Mouse (Mus musculus) stomach, embryonic 15.5 days (tissue): ENCODE results near the gene Gpr84. TPM values are rescaled to one million over a fixed set of nuclear protein-coding genes. Genes with fewer than 3 reads are reported as not detected.
A peak's percentile ranks its signal among the peaks of the same experiment; 100 is the strongest.

Experiments
- ATAC-seq: fragments of 200-750 bp; cut with Nextera tagmentation; 2 replicates; pipeline ENCODE4 v1.8.0; 2017; ENCODE audit warnings: low read depth, moderate number of reproducible peaks, moderate TSS enrichment; ENCODE audit not compliant: insufficient read depth, low FRiP score
- H3K27ac ChIP-seq: fragments of 300-500 bp; sonication (generic); 2 replicates; pipeline ENCODE4 v1.5.1; 2015; ENCODE audit warnings: mild to moderate bottlenecking, inconsistent platforms
- H3K27me3 ChIP-seq: fragments of 300-500 bp; sonication (generic); replicated peaks from 2 replicates; pipeline ENCODE4 v1.6.1; 2015; ENCODE audit warnings: inconsistent platforms
- H3K36me3 ChIP-seq: fragments of 300-500 bp; sonication (generic); 2 replicates; pipeline ENCODE4 v1.6.1; 2015; ENCODE audit warnings: inconsistent platforms
- H3K4me1 ChIP-seq: fragments of 300-500 bp; sonication (generic); 2 replicates; pipeline ENCODE4 v1.6.1; 2015; ENCODE audit warnings: inconsistent platforms
- H3K4me2 ChIP-seq: fragments of 300-500 bp; sonication (generic); 2 replicates; pipeline ENCODE4 v1.6.1; 2015; ENCODE audit warnings: mild to moderate bottlenecking, inconsistent platforms
- H3K4me3 ChIP-seq: fragments of 300-500 bp; sonication (generic); replicated peaks from 2 replicates; pipeline ENCODE4 v1.5.1; 2015; ENCODE audit warnings: inconsistent platforms
- H3K9ac ChIP-seq: fragments of 300-500 bp; sonication (generic); 2 replicates; pipeline ENCODE4 v1.6.1; 2015; ENCODE audit warnings: inconsistent platforms
- H3K9me3 ChIP-seq: fragments of 300-500 bp; sonication (generic); 2 replicates; pipeline ENCODE4 v1.6.1; 2016; ENCODE audit warnings: inconsistent platforms
- WGBS: fragments of 180-500 bp; shearing (Covaris S2); methylation state at CpG from one replicate; pipeline ENCODE4 v1.1.7; 2015; 5-methylcytosine and 5-hydroxymethylcytosine counted together
- polyA plus RNA-seq: library from polyadenylated mRNA; unstranded; fragments of >200 nt; fragmentation: Nextera tagmentation; extraction: Ambion mirVana; gene quantifications from 2 replicates; pipeline ENCODE4 v1.2.1, GENCODE M21; 2015

Gpr84 gene
- polyA plus RNA-seq, 1 experiment from 2014 or later: 0.46 TPM

- no peak for ATAC-seq
- H3K27ac ChIP-seq: no peak overlapping the region
- no peaks in the 10 kb centered on the region for H3K36me3 ChIP-seq
- H3K9ac ChIP-seq: no peak overlapping the region
- H3K4me1 ChIP-seq: peaks cover 11% of the 10 kb centered on the region; the same call in 1 of the 2 replicates
- WGBS: 71% methylated on average over 3 of the region's 3 CpGs
- H3K4me2 ChIP-seq: no peak overlapping the region
- no peak overlapping the region for H3K4me3 ChIP-seq
- peaks cover 12% of the 10 kb centered on the region; the same call in 1 of the 2 replicates for H3K27me3 ChIP-seq
- no peaks in the 10 kb centered on the region for H3K9me3 ChIP-seq
Measured at GRCm38 (mm10) chr15:103335040-103335439, 24.6 kb upstream of the Gpr84 start.

DNA sequence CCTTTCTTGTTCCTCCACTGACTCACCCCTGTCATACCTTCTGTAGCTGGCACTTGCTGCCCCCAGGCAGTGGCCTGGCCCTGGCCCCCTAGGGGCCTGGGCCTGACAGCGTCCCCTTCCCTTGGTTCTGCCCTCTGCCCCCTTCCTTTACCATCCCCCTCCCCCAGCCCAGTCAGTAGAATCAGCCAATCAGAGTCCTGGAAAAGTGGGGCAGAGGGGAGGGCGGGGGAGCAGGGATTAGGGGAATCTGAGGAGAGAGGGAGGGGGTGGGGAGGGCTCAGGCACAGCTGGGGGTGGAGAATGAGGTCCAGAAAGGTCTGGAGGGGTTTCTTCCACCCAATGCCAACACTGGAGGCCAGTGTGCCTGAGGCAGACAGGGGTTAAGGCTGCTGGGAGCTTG lies 23.8 kb upstream of the Gpr84 start:
- WGBS: 4% methylated on average over 2 of the region's 2 CpGs

GRCm38 (mm10) chr15:103333738-103334137 lies 23.3 kb upstream of the Gpr84 start:
- peaks cover 5% of the 10 kb centered on the region; the same call in 1 of the 2 replicates for H3K27me3 ChIP-seq
- no peak overlapping the region for H3K4me3 ChIP-seq
- no peak overlapping the region for H3K9ac ChIP-seq
- H3K9me3 ChIP-seq: no peaks in the 10 kb centered on the region
- no peak overlapping the region for H3K4me2 ChIP-seq
- 0 out of 2 replicates have a peak, but pooled peaks cover 6% of the 10 kb centered on the region for H3K4me1 ChIP-seq
- 76% methylated on average over 5 of the region's 5 CpGs for WGBS
- no peaks in the 10 kb centered on the region for H3K36me3 ChIP-seq
- no peak overlapping the region for H3K27ac ChIP-seq
- ATAC-seq: no peak

More for the DNA sequence above, 23.8 kb upstream of the Gpr84 start:
- Histone ChIP-seq H3K4me3 (no peak overlapping the region), H3K4me2 (no peak overlapping the region), H3K4me1 (0 out of 2 replicates have a peak, but pooled peaks cover 6% of the 10 kb centered on the region), H3K9me3 (no peaks in the 10 kb centered on the region), H3K27ac (no peak overlapping the region), H3K27me3 (peaks cover 9% of the 10 kb centered on the region; the same call in 1 of the 2 replicates), H3K9ac (no peak overlapping the region), H3K36me3 (no peaks in the 10 kb centered on the region)
- no peak for ATAC-seq

GRCm38 (mm10) chr15:103333081-103333615 lies 22.7 kb upstream of the Gpr84 start:
- H3K4me2 ChIP-seq: no peak overlapping the region
- no peak overlapping the region for H3K9ac ChIP-seq
- 0 out of 2 replicates have a peak, but pooled peaks cover 3% of the 10 kb centered on the region for H3K27me3 ChIP-seq
- H3K4me1 ChIP-seq: 0 out of 2 replicates have a peak, but pooled peaks cover 5% of the 10 kb centered on the region
- 49% methylated on average over 5 of the region's 5 CpGs for WGBS
- no peak overlapping the region for H3K4me3 ChIP-seq
- ATAC-seq: no peak
- H3K36me3 ChIP-seq: no peaks in the 10 kb centered on the region
- no peaks in the 10 kb centered on the region for H3K9me3 ChIP-seq
- H3K27ac ChIP-seq: no peak overlapping the region

DNA sequence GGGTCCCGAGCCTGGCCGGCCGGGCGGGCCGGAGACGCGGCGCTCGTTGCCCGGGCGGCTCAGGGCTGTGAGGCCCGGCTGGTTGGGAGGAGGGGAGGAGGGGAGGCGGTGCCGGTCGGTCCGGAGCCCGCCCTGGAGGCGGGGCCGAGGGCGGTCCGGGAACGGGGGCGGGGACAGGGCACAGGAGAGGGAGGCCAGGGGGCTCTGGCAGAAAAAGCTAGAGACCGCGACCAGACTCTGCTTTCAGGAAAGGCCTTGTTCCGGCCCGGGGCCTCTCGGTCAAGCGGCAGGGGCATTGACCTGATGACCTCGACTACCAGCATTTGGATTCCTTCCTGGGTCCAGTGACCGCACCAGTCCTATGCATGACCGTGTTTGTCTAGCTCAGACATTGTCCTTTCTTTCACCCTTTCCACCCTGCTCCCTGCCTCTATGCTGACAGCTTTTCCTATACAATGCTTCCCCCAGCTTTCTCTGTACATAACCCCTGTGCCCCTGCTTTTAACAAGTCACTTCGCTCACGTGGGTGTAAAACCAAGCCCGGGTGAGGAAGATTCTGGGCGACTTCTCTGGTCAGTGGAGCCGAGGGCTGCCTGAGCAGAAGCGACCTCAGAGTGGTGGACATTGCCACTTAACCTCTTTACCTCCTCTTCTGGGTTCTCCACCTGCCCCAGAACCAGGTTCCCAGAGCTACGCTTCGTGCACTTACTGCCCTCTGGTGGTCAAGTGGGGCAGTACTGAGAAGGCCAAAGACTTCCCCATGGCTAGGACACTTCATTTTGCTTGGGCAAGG lies 13.2 kb upstream of the Gpr84 start:
- Histone ChIP-seq H3K36me3 (no peaks in the 10 kb centered on the region), H3K4me2 (peak overlapping the region; percentile 90), H3K27ac (peak overlapping the region; percentile 84), H3K9me3 (no peaks in the 10 kb centered on the region), H3K27me3 (no peaks in the 10 kb centered on the region), H3K4me1 (peaks cover 25% of the 10 kb centered on the region), H3K9ac (peak overlapping the region; percentile 66), H3K4me3 (peak overlapping the region; percentile 65)
- WGBS: 1% methylated on average over 39 of the region's 40 CpGs
- peak; percentile 95 for ATAC-seq

DNA sequence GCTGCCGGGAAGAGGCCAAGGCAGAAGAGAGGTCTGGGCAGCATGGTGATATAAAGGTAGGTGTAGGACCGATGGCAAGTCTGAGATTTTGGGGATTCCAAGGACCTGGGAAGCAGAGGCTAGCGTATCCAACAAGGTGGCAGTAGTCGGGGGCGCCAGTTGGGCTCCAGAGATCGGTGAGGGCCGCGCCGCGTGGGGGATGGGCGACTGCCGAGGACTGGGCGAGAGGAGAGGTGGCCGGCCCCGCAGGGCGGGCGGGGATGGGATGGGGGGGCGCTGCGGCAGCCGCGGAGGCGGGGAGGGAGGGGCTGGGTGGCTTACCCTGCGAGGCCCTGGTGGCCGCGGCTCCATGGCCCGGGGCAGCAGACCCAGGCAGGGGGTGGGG lies 12.7 kb upstream of the Gpr84 start:
- 0 out of 2 replicates have a peak overlapping the region, but pooled peaks have one; percentile 84 for H3K27ac ChIP-seq
- H3K9me3 ChIP-seq: no peaks in the 10 kb centered on the region
- no peaks in the 10 kb centered on the region for H3K36me3 ChIP-seq
- WGBS: under 1% methylated on average over 14 of the region's 26 CpGs
- H3K9ac ChIP-seq: peak overlapping the region; percentile 66
- peak overlapping the region; percentile 90 for H3K4me2 ChIP-seq
- peaks cover 25% of the 10 kb centered on the region for H3K4me1 ChIP-seq
- H3K4me3 ChIP-seq: peak overlapping the region; percentile 65
- H3K27me3 ChIP-seq: no peaks in the 10 kb centered on the region
- peak; percentile 51 for ATAC-seq

GRCm38 (mm10) chr15:103322396-103322795 lies 12.0 kb upstream of the Gpr84 start:
- peaks cover 25% of the 10 kb centered on the region for H3K4me1 ChIP-seq
- no peak overlapping the region for H3K27ac ChIP-seq
- ATAC-seq: no peak
- H3K9ac ChIP-seq: no peak overlapping the region
- peak overlapping the region; percentile 90 for H3K4me2 ChIP-seq
- WGBS: 51% methylated on average over 4 of the region's 4 CpGs
- no peaks in the 10 kb centered on the region for H3K36me3 ChIP-seq
- peak overlapping the region; percentile 65 for H3K4me3 ChIP-seq
- H3K9me3 ChIP-seq: no peaks in the 10 kb centered on the region
- no peaks in the 10 kb centered on the region for H3K27me3 ChIP-seq

DNA sequence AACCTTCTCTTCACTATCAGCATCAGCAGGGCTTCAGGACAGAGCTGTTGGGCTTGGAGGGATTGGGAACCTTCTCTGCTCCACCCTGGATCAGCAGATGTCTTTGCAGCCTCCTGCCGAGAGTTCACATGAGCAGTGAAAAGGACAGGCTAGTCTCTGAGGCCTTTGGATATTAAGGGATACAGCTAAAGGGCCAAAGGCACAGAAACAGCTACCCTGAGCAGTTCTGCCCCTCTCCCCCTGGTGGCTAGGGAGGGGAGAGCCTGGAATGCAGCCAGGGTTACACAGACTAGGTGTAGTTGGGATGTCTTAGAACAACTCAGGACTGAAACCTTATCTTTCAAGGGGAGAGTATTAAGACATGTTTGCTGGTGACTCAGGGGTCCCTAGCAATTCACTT lies 10.7 kb upstream of the Gpr84 start:
- ATAC-seq: no peak
- no peaks in the 10 kb centered on the region for H3K9me3 ChIP-seq
- 48% methylated on average over 1 of the region's 1 CpGs for WGBS
- no peak overlapping the region for H3K4me3 ChIP-seq
- no peak overlapping the region for H3K4me2 ChIP-seq
- H3K36me3 ChIP-seq: peaks cover 7% of the 10 kb centered on the region; the same call in 1 of the 2 replicates
- H3K27me3 ChIP-seq: no peaks in the 10 kb centered on the region
- H3K4me1 ChIP-seq: peaks cover 27% of the 10 kb centered on the region
- H3K27ac ChIP-seq: no peak overlapping the region
- H3K9ac ChIP-seq: no peak overlapping the region

DNA sequence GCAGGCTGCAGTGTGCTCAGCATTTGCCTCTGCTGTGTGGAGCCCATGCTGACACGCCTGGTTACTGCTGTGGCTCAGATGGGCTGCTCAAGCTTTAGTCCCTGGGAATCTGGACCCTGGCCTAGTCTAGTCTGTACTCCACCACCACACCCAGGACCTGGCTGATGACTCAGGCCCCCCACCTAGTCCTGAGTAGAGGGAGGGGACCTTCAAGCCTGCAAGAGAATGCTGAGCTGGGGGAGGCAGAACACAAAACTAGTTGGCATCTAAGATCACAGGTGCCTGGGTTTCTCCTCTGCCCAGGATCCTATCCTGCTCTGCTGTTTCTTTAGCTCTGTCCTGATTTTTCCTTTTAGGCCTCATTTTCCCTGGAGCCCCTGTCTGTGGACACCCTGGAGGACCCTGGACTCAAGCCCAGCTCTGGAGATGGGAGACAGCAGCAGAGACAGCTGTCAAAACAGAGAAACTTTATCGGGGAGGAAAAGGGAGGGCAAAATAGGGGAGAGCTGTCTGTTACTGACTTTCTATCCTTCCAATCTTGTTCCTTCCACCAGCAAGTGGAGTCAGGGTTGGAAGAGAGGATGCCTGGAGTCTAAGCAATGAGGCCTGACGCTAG lies 7.9 kb upstream of the Gpr84 start:
- no peak overlapping the region for H3K4me3 ChIP-seq
- no peak overlapping the region for H3K27ac ChIP-seq
- H3K4me1 ChIP-seq: peaks cover 44% of the 10 kb centered on the region
- no peaks in the 10 kb centered on the region for H3K9me3 ChIP-seq
- no peak overlapping the region for H3K4me2 ChIP-seq
- ATAC-seq: no peak
- H3K36me3 ChIP-seq: peaks cover 12% of the 10 kb centered on the region; the same call in 1 of the 2 replicates
- no peaks in the 10 kb centered on the region for H3K27me3 ChIP-seq
- no peak overlapping the region for H3K9ac ChIP-seq
- 58% methylated on average over 3 of the region's 3 CpGs for WGBS

GRCm38 (mm10) chr15:103317731-103318130 lies 7.3 kb upstream of the Gpr84 start:
- H3K36me3 ChIP-seq: peaks cover 12% of the 10 kb centered on the region; the same call in 1 of the 2 replicates
- H3K27me3 ChIP-seq: no peaks in the 10 kb centered on the region
- 86% methylated on average over 8 of the region's 8 CpGs for WGBS
- peaks cover 40% of the 10 kb centered on the region for H3K4me1 ChIP-seq
- no peak overlapping the region for H3K4me2 ChIP-seq
- ATAC-seq: no peak
- no peak overlapping the region for H3K9ac ChIP-seq
- H3K4me3 ChIP-seq: no peak overlapping the region
- H3K9me3 ChIP-seq: no peaks in the 10 kb centered on the region
- H3K27ac ChIP-seq: no peak overlapping the region

DNA sequence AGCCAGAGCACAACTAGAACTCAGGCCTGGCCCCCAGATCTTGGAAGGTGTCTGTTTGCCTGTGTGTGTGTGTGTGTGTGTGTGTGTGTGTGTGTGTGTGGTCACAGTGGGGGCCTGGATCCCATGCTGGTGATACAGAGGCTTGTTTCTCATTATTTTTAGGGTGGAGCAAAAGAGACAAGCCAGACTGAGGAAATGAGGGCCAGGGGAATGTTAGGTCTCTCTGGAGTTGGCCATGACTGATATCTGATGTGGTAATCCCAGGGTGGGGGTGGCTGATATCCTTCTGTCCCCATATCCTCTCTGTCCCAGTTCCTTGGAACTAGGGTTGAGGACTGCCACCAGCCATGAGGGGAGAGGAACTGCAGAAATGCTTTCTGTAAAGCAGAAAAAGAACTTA lies 6.7 kb upstream of the Gpr84 start:
- Histone ChIP-seq H3K4me2 (no peak overlapping the region), H3K36me3 (peaks cover 12% of the 10 kb centered on the region; the same call in 1 of the 2 replicates), H3K4me3 (no peak overlapping the region), H3K9me3 (no peaks in the 10 kb centered on the region), H3K9ac (no peak overlapping the region), H3K4me1 (peaks cover 34% of the 10 kb centered on the region), H3K27me3 (no peaks in the 10 kb centered on the region), H3K27ac (no peak overlapping the region)
- ATAC-seq: no peak
